Mouse (Mus musculus): ENCODE results near the gene Rpl3l. TPM values are rescaled to one million over a fixed set of nuclear protein-coding genes. Genes with fewer than 3 reads are reported as not detected.
A peak's percentile ranks its signal among the peaks of the same experiment; 100 is the strongest.

The Rpl3l gene
- polyA plus RNA-seq, 1 experiment from 2014 or later = not detected

GRCm38 (mm10) chr17:24746986-24747385 lies 19.4 kb downstream of the Rpl3l start:
- Histone ChIP-seq H3K4me1 (replicated peaks) (no peaks in the 10 kb centered on the region), H3K9ac (replicated peaks) (0 out of 2 replicates have a peak overlapping the region, but pooled peaks have one; percentile 14), H3K9me3 (no peaks in the 10 kb centered on the region), H3K36me3 (no peaks in the 10 kb centered on the region), H3K27me3 (peaks cover 40% of the 10 kb centered on the region), H3K4me3 (replicated peaks) (no peak overlapping the region), H3K4me2 (replicated peaks) (no peak overlapping the region), H3K27ac (no peak overlapping the region)
- WGBS = 57% methylated on average over 4 of the region's 4 CpGs
- ATAC-seq = no peak

- Histone ChIP-seq H3K9me3 (no peaks in the 10 kb centered on the region), H3K4me1 (replicated peaks) (peaks cover 13% of the 10 kb centered on the region), H3K27me3 (peaks cover 84% of the 10 kb centered on the region), H3K9ac (replicated peaks) (no peak overlapping the region), H3K4me2 (replicated peaks) (no peak overlapping the region), H3K36me3 (no peaks in the 10 kb centered on the region), H3K4me3 (replicated peaks) (no peak overlapping the region), H3K27ac (no peak overlapping the region)
- 19% methylated on average over 4 of the region's 4 CpGs for WGBS
- ATAC-seq = no peak
Measured at GRCm38 (mm10) chr17:24751528-24751927, 23.9 kb downstream of the Rpl3l start.

DNA sequence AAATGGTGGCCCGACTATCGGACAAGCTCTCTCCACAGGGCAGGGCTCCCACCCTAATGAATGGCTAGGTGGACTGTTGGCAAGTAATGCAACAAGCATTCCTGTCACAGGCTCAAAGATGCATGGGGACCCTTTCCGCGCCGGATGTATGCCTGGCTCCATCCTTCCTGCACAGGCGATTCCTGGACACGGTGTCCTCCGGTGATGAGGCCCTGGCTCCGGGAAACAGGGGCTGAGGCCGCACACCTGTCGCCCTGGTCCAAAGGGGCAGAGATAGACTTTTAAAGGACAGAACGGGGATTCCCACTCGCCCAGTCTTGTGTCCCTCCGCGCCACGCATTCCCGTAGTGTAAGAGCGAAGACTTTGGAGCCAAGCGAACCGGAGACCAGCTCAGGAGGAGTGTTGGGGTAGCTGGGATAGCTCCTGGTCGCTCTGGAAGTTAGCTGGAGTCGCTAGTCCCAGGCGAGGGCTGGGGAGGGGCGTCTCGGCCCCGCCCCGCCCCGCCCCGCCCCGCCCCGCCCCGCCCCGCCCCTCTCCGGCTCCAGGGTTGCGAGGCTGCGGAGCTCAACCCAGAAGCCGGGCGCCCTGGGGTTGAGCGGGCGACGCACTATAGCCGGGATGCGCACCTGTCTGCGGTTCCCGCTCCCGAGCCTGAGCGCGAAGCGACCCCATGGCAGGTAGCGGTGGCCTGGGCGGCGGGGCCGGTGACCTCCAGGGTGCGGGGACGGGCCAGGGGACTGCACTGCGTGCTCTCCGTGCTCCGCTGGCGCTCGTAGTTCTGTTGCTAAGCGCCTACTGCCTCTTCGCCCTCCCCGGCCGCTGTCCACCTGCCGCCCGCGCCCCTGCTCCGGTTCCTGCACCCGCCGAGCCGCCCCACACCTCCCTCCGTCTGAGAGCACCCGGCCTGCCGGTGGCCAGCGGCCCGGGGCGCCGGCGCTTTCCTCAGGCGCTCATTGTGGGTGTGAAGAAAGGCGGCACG lies 25.1 kb downstream of the Rpl3l start, which contains the start of gene Hs3st6:
Hs3st6 (plus strand) TSS at position 574 of the 980 bp plus-strand sequence.
- H3K4me1 ChIP-seq (replicated peaks) = peaks cover 13% of the 10 kb centered on the region
- peak within 1 kb of the TSS; percentile 58 for H3K9ac ChIP-seq (replicated peaks)
- H3K9me3 ChIP-seq = no peaks in the 10 kb centered on the region
- H3K36me3 ChIP-seq = no peaks in the 10 kb centered on the region
- H3K4me3 ChIP-seq (replicated peaks) = peak within 1 kb of the TSS; percentile 47
- H3K4me2 ChIP-seq (replicated peaks) = peak within 1 kb of the TSS; percentile 83
- H3K27me3 ChIP-seq = peaks cover 86% of the 10 kb centered on the region
- ATAC-seq = peak; percentile 68
- 1% methylated on average over 78 of the region's 82 CpGs for WGBS
- H3K27ac ChIP-seq = no peak within 1 kb of the TSS

- Histone ChIP-seq H3K4me2 (replicated peaks) (no peak overlapping the region), H3K27me3 (peaks cover 55% of the 10 kb centered on the region), H3K27ac (no peak overlapping the region), H3K9me3 (no peaks in the 10 kb centered on the region), H3K4me1 (replicated peaks) (peaks cover 10% of the 10 kb centered on the region), H3K4me3 (replicated peaks) (no peak overlapping the region), H3K9ac (replicated peaks) (no peak overlapping the region), H3K36me3 (no peaks in the 10 kb centered on the region)
- no peak for ATAC-seq
- 89% methylated on average over 1 of the region's 1 CpGs for WGBS
Measured at GRCm38 (mm10) chr17:24757394-24757793, 29.8 kb downstream of the Rpl3l start.

DNA sequence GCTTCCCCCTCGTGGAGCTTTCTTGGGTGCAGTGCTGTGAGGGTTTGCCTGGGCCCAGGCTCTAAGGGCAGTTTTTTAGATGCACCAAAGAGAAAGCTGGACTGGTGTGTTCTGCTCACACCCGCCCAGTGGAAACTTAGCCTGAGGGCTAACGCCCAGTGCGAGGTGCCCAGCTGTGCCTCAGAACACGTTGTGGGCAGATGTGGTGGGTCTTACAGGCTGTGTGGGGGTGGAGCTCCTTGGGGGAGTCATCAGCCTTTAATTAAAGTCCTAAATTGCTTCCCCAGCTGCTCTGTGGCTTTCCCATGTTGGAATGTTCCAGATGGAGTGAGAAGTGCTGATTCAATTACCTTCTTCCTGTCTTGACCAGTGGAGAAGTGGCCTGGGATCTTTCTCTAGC lies 33.5 kb downstream of the Rpl3l start:
- Histone ChIP-seq H3K4me1 (replicated peaks) (no peaks in the 10 kb centered on the region), H3K27me3 (peaks cover 21% of the 10 kb centered on the region), H3K9ac (replicated peaks) (no peak overlapping the region), H3K36me3 (no peaks in the 10 kb centered on the region), H3K27ac (no peak overlapping the region), H3K4me3 (replicated peaks) (no peak overlapping the region), H3K9me3 (no peaks in the 10 kb centered on the region), H3K4me2 (replicated peaks) (no peak overlapping the region)
- 58% methylated on average over 5 of the region's 5 CpGs for WGBS
- no peak for ATAC-seq

- no peak for ATAC-seq
- Histone ChIP-seq H3K4me2 (replicated peaks) (no peak overlapping the region), H3K9me3 (no peaks in the 10 kb centered on the region), H3K27ac (no peak overlapping the region), H3K4me3 (replicated peaks) (no peak overlapping the region), H3K36me3 (no peaks in the 10 kb centered on the region), H3K4me1 (replicated peaks) (no peaks in the 10 kb centered on the region), H3K9ac (replicated peaks) (no peak overlapping the region), H3K27me3 (peaks cover 11% of the 10 kb centered on the region; the same call in 1 of the 2 replicates)
- WGBS = 49% methylated on average over 22 of the region's 22 CpGs
Measured at GRCm38 (mm10) chr17:24765016-24765905, 37.6 kb downstream of the Rpl3l start.

DNA sequence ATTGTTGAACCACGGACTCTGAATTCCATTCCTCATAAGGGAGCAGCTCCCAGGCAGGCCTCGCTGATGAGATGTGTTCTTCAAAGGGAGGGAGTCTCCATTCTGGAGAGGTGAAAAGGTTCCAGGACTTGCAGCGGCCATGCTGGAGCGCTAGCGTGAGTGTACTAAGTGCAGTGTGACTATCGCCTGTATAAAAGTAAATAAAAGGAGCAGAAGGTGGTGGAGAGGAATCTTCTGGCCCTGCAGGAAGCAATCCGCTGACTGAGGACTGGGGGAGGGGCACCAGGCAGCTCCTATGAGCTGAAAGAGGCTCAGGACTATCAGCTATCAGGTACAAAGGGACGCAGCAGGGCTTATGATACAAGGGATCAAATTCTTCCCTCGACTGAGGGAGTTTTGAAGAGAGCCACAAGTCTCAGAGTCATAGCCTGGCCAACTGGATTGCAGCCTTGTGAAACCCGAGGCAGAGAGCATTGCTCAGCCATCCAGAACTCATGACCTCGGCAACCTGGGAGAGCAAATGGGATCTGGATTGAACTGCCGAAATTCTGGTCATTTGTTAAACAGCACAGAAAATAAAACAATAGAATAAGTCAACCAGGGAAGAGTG lies 38.8 kb downstream of the Rpl3l start:
- H3K9ac ChIP-seq (replicated peaks) = no peak overlapping the region
- no peak overlapping the region for H3K4me3 ChIP-seq (replicated peaks)
- no peak overlapping the region for H3K4me2 ChIP-seq (replicated peaks)
- H3K27me3 ChIP-seq = peaks cover 6% of the 10 kb centered on the region; the same call in 1 of the 2 replicates
- no peak for ATAC-seq
- 24% methylated on average over 12 of the region's 12 CpGs for WGBS
- no peaks in the 10 kb centered on the region for H3K9me3 ChIP-seq
- H3K27ac ChIP-seq = no peak overlapping the region
- H3K36me3 ChIP-seq = no peaks in the 10 kb centered on the region
- no peaks in the 10 kb centered on the region for H3K4me1 ChIP-seq (replicated peaks)

- no peak overlapping the region for H3K27ac ChIP-seq
- no peaks in the 10 kb centered on the region for H3K36me3 ChIP-seq
- peaks cover 6% of the 10 kb centered on the region; the same call in 1 of the 2 replicates for H3K27me3 ChIP-seq
- H3K9me3 ChIP-seq = 0 out of 2 replicates have a peak, but pooled peaks cover 2% of the 10 kb centered on the region
- no peak overlapping the region for H3K4me3 ChIP-seq (replicated peaks)
- H3K9ac ChIP-seq (replicated peaks) = no peak overlapping the region
- ATAC-seq = no peak
- H3K4me1 ChIP-seq (replicated peaks) = no peaks in the 10 kb centered on the region
- H3K4me2 ChIP-seq (replicated peaks) = no peak overlapping the region
- 46% methylated on average over 3 of the region's 3 CpGs for WGBS
Measured at GRCm38 (mm10) chr17:24769146-24769545, 41.5 kb downstream of the Rpl3l start.

GRCm38 (mm10) chr17:24773241-24773640 lies 45.6 kb downstream of the Rpl3l start:
- Histone ChIP-seq H3K4me1 (replicated peaks) (no peaks in the 10 kb centered on the region), H3K4me2 (replicated peaks) (no peak overlapping the region), H3K27me3 (peaks cover 3% of the 10 kb centered on the region; the same call in 1 of the 2 replicates), H3K9me3 (0 out of 2 replicates have a peak, but pooled peaks cover 2% of the 10 kb centered on the region), H3K27ac (no peak overlapping the region), H3K4me3 (replicated peaks) (no peak overlapping the region), H3K36me3 (no peaks in the 10 kb centered on the region), H3K9ac (replicated peaks) (no peak overlapping the region)
- no peak for ATAC-seq
- WGBS = 84% methylated on average over 5 of the region's 5 CpGs

GRCm38 (mm10) chr17:24775173-24775572 lies 47.6 kb downstream of the Rpl3l start:
- no peak for ATAC-seq
- no peak overlapping the region for H3K27ac ChIP-seq
- H3K9me3 ChIP-seq = 0 out of 2 replicates have a peak, but pooled peaks cover 2% of the 10 kb centered on the region
- H3K4me2 ChIP-seq (replicated peaks) = no peak overlapping the region
- no peak overlapping the region for H3K4me3 ChIP-seq (replicated peaks)
- no peaks in the 10 kb centered on the region for H3K27me3 ChIP-seq
- WGBS = 83% methylated on average over 8 of the region's 8 CpGs
- no peak overlapping the region for H3K9ac ChIP-seq (replicated peaks)
- H3K36me3 ChIP-seq = no peaks in the 10 kb centered on the region
- H3K4me1 ChIP-seq (replicated peaks) = no peaks in the 10 kb centered on the region

- Histone ChIP-seq H3K9ac (replicated peaks) (no peak overlapping the region), H3K4me2 (replicated peaks) (no peak overlapping the region), H3K4me1 (replicated peaks) (no peaks in the 10 kb centered on the region), H3K4me3 (replicated peaks) (no peak overlapping the region), H3K9me3 (0 out of 2 replicates have a peak, but pooled peaks cover 2% of the 10 kb centered on the region), H3K36me3 (no peaks in the 10 kb centered on the region), H3K27ac (no peak overlapping the region), H3K27me3 (no peaks in the 10 kb centered on the region)
- 72% methylated on average over 2 of the region's 2 CpGs for WGBS
- ATAC-seq = no peak
Measured at GRCm38 (mm10) chr17:24777073-24777472, 49.5 kb downstream of the Rpl3l start.

All from midbrain, embryonic 13.5 days (tissue).